Mouse (Mus musculus) frontal cortex, postnatal 36 days (tissue): Measurements from ENCODE around the gene Pard3.
A peak's percentile ranks its signal among the peaks of the same experiment; 100 is the strongest.

ENCODE experiments used
- DNase-seq, 2 experiments: peaks; one replicate each; pipeline ENCODE4 v3.0.0; 2022; ENCODE audit warnings: low spot score in 2 of 2

Pard3 gene

DNA sequence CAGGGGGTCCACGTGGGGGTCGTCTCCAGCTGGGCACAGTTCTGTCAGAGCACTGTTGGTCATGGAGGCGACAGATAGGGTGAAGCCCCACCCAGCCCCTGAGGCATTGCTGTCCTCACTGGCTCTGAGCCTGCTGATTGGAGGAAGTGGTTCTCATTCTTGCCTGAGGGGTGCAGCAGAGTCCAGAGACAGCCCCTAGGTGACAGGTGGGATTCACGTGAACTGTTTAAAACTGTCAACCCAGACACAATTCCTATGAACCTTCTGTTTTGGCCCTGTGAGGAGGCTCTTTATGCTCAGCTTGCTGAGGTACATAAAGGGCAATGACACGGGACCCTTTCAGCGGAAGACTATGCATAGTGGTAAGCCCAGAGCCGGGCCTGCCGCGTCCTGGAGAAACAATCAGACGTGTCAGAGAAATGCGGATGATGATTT is 488.5 kb downstream of the Pard3 start:
- no peak for DNase-seq

GRCm38 (mm10) chr8:127552836-127553235 is 489.1 kb downstream of the Pard3 start:
- DNase-seq: no peak

DNA sequence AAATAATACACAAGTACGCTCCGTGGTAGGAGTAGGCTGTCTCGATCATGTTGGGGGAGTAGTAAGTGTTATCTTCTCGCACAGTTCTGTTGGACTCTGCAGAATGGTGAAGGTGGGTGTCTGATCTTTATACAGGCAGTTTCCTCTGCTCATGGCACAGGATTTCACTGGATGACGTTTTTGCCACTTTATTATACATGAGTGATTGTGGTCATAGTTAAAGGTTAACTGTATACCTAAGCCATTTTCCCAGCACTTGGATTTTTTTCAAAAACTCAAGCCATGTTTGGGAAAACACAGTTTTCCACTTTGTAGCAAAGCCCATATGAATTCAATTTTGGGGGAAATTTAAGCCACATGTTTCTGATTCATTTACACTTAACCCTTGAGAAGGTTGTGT is 489.9 kb downstream of the Pard3 start:
- DNase-seq: no peak

DNA sequence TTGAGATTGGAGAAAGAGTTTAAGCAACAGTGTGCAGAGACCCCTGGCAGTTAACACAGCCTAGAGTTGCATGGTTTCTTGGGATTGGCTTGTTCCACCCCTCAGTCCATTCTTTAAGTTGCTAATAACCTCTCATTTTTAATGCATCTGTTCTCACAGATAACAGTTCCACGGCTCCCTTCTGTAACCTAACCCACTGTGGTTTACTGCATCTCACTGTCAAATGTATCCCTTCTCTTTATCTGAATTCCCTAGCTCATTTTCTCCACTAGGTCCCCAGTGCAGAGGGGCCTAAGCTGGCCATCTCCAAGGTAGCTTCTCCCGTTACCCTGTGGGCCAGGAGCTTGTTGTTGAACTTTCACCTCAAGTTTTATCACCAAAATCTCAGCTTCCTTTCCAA is 492.1 kb downstream of the Pard3 start:
- no peak for DNase-seq

DNA sequence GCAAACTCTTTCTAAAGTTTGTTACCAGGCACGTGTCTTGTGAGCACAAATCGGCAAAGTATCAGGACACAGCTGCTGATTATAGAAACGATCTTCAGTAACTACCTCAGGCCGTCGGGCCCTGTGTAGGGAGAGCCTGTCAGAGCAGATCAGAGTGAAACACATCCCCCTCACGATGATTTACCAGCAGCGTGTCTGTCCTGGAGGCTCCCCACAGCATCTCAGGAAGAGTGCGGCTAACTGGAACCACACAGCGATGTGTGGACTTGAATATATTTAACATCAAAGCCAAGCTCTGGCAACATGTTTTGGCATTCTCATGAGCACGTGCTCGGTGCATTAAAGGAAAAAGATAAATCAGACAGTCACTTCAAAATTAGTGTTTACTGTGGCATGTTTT is 493.3 kb downstream of the Pard3 start:
- no peak for DNase-seq

DNA sequence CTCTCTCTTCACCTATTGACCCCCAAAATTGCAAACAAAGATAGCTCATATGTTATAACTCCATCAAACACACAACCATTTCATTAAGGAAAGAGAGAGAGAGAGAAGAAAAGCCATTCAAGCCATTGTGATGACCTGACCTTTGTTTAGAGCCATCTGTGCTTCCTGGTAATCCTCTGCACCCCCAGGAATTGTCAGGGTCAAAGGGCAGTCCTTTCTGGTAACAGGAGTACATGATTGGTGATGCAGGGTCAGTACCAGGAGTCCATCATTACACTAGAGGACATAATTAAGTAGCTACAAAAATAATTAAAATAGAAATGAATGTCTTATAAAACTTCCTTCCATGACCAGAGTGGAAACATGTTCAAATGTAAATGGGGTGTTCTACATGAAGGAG is 493.9 kb downstream of the Pard3 start:
- DNase-seq: no peak

- no peak for DNase-seq
These were observed 499.9 kb downstream of the Pard3 start for GRCm38 (mm10) chr8:127563634-127564033.

DNA sequence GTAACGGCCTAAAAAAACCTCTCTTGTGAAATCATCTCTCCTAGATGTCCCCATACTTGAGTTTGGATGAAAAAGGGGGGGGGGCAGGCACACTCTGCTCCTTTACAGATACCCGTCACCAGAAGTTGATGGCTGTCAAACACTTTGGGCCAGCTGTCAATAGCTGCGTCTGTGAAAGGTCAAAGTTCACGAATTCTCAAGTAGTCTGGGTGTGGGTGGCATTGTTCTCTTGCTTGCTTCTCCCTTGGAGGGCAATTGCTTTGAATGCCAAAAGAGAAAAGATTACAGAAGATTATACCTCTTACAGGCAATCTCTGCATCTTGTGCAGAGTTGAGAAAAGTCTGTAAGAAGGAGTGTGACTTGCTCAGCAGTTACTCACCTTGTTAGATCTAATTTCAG is 500.7 kb downstream of the Pard3 start:
- no peak for DNase-seq

GRCm38 (mm10) chr8:127569212-127569611 is 505.5 kb downstream of the Pard3 start:
- DNase-seq: no peak

GRCm38 (mm10) chr8:127570527-127570926 is 506.8 kb downstream of the Pard3 start:
- no peak for DNase-seq

- no peak for DNase-seq
These were observed 508.8 kb downstream of the Pard3 start for GRCm38 (mm10) chr8:127572493-127572892.

DNA sequence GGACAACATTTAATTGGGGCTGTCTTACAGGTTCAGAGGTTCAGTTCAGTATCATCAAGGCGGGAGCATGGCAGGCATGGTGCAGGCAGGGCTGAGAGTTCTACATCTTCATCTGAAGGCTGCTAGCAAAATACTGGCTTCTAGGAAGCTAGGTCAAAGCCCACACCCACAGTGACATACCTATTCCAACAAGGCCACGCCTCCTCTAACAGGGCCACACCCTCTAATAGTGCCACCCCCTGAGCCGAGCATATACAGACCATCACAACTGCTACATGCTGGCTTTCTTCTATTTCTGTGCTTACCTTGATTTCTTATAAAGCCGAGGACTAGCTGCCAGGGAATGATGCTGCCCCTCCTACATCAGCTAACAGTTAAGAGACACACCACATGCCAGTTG is 513.0 kb downstream of the Pard3 start:
- DNase-seq: no peak

GRCm38 (mm10) chr8:127577656-127578055 is 514.0 kb downstream of the Pard3 start:
- DNase-seq: no peak

DNA sequence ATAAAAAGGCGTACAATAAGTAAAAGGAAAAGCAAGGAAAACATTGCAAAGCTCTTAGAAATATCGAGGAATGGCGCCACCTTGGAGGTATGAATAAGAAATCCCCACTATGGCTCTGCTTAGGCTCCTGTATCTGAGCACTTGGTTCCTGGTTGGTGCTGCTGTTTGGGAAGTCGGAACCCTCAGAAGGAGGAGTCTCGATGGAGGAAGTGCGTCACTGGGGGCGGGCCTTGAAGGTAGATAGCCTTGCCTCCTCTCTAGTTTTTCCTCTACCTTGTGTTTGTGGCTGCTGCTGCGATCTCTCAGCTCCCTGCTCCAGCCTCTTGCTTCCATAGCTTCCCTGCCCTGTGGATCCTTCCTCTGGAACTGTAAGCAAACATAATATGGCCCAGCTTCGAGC is 515.7 kb downstream of the Pard3 start:
- DNase-seq: no peak

GRCm38 (mm10) chr8:127583429-127583828 is 519.7 kb downstream of the Pard3 start:
- no peak for DNase-seq

- no peak for DNase-seq
These were observed 521.9 kb downstream of the Pard3 start for GRCm38 (mm10) chr8:127585618-127586017.

DNA sequence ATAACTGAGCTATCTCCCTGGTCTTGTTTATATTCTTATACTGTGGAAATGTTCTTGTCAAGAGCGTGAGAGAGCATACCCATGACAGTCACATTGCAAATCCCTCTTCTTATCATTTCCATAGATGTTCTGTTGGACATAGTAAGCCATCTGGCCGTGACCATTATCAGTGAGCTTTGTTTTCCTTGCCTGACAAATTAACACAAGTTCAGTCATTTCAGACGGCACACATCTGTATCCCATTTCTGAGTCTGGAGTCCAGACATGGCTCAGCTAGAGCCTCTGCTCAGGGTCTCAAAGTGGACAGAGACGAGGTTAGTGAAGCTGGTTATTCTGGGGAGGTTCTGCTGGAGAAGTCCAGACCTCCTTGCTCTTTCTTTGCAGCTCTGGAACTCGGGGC is 523.0 kb downstream of the Pard3 start:
- no peak for DNase-seq

DNA sequence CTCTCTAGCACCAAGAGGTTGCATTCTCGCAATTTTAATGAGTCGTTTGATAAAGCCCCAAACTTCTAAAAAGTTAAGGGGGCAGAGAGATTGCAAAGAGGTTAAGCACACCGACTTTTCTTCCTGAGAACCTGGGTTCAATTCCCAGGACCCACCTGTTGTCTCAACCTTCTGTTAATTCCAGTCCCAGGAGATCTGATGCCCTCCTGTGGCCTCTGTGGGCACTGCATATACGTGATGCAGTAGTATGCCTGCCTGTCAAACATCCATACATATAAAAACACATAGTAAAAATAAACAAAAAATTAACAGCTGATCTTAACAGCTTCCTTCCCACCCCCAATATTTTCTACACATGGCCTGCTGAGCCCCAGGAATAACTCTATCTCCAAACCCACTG is 524.6 kb downstream of the Pard3 start:
- DNase-seq: no peak

DNA sequence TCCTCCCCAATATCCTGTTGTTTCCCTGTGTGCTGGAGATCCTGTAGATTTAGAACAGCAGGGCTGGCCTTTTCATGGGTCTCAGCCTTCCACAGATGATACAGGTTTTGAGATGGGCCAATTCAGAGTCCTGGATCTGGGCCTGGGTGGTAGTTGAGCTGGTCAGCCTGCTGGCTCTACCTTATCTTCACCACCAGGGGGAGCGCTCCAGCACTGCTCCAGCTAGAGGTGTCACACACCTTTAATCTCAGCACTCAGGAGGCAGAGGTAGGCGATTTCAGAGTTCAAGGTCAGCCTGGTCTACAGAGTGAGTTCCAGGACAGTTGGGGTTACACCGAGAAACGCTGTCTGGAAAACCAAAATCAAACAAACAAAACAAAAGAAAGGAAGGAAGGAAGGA is 525.6 kb downstream of the Pard3 start:
- peak; percentile 26 to 29 for DNase-seq

GRCm38 (mm10) chr8:127590674-127591186 is 527.0 kb downstream of the Pard3 start:
- DNase-seq: no peak

- DNase-seq: no peak
These were observed 529.2 kb downstream of the Pard3 start for GRCm38 (mm10) chr8:127592648-127593574.

DNA sequence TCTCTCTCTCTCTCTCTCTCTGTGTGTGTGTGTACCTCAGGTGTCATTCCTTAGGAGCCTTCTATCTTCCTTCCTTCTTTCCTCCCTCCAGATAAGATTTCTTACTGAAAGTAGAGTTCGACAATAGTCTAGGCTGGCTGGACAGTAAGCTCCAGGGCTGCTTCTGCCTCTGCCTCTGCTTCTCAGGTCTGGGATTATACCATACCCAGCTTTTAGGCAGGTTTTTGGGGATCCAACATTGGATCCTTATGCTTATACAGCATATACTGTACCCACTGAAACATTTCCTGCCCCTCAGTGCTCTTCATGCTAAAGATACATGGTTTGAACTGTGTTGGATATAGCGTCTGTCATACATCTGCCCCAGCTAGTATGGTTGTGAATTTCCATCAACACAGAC is 536.9 kb downstream of the Pard3 start:
- DNase-seq: no peak

- no peak for DNase-seq
These were observed 539.4 kb downstream of the Pard3 start for GRCm38 (mm10) chr8:127603062-127603461.
